Mouse (Mus musculus): ENCODE results near the gene Art3.

Gene Art3

DNA sequence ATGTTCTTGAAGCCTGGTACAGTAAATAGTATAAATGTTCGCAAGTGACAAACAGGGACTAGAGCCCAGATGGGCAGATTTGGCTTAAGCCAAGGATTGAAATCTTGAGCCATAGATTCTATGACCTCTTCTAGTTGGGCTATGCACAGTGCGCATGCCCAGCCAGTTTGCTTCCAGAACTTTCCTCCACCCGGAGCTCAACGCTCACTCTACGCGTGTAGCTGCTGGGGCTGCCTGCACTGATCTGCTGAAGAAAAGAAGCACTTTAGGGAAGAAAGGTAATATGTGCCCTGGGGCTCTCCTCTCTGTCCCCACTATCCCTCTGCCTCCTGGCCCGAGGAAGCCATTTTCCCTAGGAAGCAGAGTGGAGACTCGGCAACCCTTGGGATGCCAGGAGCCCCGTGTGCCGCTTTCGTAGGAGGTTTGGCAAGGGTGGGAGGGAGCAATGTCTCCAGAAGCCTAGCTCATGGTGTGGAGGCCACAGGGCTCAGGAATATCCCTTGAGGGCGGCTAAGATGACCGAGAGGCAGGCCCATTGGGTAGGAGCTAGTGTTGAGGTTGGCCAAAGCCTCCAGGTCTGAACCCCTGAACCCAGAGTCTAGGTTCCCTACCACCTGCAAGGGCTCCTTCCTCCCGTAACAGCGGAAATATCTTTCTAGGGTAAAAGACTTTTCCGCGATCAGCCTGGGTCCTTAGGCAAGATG is at the start of gene Art3:
TSS of gene Art3 (plus strand) at position 193 of the 704 bp plus-strand sequence.
- no peak for DNase-seq (ENCODE audit: extremely low read depth, insufficient read length, low spot score)

DNA sequence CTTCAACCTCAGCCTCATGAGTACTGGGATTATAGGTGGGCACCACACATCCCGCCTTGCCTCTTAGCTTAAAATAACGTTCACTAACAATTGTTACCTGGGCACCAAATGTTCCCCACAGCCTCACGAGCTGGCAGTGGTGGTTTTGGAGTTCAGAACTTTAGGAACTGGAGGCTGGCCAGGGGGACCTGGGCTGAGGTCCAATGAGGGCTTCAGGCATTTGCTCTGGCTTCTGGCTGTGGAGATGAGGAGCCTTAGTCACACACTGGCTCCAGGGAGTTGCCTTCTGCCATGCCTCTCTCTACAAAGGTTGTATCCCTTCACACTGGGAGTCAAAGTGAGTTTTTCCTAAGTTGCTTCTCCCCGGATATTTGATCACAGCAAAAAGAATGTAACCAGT is 49.1 kb upstream of the Art3 start:
- DNase-seq (ENCODE audit: extremely low read depth, insufficient read length, low spot score), result peak; percentile 62

DNA sequence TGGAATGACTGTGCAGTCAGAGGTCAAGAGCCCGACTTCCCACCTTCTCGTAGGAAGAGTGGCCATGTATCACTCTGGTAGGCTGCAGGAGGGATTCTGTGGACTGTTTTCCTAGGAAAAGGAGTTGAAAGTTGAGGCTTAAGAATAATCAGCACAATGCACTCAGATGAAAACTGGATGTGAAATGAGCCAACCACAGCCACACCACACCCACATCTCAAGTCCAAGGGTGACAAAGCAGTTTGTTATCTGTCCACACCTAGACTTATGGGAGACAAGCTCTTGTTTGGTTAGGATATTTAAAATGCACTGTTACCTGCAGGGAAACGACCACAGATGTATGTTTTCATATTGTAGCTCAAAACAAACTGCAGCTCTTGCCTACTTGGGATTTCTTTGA is 48.5 kb upstream of the Art3 start:
- no peak for DNase-seq (ENCODE audit: extremely low read depth, insufficient read length, low spot score)

DNA sequence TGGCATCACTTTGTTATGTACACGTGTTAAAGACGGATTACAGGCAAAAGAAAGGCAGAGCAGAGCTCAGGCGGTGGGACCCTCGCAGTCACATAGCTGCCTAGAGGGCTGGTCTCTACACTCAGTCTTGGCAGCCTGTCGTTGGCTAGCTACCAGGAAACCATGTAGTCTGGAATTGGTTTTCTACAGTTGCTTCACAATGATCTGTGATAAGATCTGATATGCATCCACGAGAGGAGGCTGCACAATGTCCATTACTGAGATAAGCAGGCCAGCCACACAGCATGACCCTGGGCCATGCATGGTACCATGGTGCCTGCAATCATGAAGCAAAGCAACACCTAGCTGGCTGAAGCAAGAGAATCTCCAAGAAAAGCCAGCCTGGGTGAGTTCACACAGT is 43.8 kb upstream of the Art3 start:
- no peak for DNase-seq (ENCODE audit: extremely low read depth, insufficient read length, low spot score)

DNA sequence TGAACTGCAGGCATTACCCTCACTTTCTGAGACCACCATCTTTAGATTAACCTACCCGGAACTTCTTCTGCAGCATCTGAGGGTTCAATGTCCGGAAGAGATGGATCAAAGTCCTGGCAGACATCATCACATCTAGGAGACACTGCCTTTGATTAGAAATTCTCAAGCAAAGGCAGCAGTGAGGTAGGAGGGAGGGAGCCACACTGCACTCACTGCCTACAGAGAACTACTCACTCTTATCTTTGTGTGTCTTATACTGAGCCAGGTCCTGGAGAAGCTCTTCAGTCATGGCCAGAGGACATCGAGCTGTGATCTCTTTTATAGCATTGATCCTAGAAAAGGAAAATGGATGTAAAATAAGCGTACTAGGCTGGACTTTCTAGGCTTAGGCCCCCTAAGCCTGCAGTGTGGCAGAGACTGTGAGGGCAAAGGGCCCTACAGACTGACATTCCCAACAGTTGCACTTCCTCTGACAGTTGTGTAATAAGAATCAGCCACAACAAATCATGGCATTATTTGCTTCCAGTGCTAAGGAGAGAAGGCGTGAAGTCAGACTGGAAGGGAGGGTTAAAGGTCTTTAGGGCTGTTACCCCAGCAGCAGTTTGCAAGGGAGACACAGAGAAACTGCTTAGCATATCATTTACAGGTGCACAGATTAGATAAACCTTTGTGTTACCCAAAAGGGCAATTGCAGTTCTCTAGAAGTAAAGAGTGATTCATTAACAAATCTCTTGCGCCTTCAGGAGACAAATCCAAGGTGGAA is 39.8 kb upstream of the Art3 start:
- DNase-seq (ENCODE audit: extremely low read depth, insufficient read length, low spot score), result no peak

DNA sequence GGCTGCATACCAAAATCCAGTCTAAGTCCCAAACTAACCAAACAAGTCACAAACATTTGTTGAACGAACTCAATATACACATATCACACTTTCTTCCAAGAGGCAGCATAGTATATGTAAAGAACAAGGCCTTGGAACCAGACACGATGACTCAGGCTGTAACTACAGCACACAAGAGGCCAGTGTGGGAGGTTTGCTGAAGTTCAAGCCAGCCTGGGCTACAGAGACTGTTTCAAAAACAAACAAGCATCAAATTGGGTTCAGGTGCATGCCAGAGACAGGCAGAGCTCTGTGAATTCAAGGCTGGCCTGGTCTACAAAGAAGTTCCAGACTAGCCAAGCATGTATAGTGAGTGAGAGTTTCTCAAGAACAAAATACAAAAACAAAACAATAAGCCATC is 37.1 kb upstream of the Art3 start:
- no peak for DNase-seq (ENCODE audit: extremely low read depth, insufficient read length, low spot score)

DNA sequence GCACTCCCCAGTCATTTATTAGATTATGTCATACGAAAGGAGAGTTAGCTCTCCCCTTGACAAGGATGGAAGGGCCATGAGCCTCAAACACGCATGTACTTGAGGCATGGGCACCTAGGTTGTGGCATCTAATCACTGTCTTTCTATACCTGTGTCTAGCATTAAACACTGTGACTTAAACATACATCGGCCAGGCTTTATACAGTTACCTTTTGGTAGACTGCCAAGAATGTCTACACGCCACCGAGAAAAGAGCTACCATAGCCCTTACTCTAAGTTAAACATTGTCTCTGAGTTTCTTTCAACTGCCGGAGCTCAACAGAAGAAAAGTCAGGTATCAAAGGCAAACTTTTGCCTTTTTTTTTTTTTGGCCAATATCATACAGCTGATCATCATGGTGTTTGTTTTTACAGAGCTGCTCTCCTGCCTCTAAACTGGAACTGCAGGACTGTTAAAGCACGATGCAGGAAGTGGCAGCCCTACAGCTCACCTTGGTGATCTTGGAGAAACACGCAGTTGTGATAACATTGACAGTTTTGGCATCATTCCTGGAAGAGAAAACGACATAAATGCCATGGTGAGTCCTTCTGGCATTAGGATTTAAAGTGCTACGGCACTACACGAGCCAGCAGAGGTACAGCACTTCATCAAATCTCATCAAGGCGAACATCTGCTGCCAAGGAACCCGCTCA is 29.3 kb upstream of the Art3 start:
- no peak for DNase-seq (ENCODE audit: extremely low read depth, insufficient read length, low spot score)

DNA sequence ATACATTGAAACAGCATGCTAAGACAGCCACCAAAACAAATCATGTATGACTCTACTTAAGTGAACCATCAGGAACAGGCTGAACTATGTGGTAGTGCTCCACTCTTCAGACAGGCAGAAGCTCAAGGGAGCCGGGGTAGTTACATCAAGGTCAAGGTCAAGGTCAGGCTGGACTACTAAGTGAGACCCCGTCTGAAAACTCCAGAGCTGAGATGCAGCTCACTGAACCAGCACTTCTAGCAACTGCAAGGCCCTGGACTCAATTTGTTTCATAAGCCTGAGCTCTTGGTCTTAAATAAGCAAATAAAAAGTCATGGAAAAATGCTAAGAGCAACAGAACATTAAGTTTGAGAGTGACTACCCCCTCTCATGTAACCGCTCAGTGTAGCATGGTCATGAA is 27.3 kb upstream of the Art3 start:
- no peak for DNase-seq (ENCODE audit: extremely low read depth, insufficient read length, low spot score)

DNA sequence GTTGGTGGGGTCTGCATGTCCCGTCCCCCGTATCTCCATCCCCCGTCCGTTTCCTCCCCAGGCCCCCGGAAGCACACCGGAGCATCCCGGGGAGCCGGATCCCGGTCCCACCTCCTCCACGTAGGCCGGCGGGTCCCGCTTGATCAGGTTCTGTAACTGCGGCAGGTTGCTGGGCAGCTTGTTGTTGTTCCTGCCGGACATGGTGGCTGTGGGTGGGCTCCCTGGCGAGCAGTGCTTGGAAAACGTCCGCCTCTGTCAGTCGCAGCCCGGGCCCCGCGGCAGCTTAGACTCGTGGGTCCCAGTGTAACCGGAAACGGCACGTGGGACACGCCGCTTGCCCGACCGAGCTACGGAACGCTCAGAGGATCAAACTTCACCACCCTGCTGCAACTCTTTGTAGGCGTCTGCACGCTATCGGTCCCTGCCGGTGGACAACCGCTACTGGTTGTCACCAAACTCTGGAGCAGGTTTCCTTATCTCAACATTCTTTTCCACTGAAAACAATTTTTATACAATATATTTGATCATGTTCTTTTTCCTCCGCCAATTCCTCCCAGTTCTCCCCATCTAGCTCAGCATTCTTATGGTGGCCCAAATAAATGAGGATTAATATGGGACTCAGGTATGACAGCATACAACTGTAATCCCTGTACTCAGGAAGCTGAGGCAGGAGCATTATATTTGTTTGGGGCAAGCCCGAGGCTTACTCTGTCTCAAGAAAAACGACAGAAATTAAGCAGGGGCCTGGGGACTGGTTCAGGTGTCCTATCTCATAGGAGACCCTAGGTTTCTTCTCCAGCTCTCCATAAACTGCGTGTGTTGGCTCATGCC is 21.7 kb upstream of the Art3 start, which contains the start of gene Sdad1:
TSS of gene Sdad1 (minus strand) at position 799 of the 831 bp plus-strand sequence.
- peak; percentile 88 for DNase-seq (ENCODE audit: extremely low read depth, insufficient read length, low spot score)

DNA sequence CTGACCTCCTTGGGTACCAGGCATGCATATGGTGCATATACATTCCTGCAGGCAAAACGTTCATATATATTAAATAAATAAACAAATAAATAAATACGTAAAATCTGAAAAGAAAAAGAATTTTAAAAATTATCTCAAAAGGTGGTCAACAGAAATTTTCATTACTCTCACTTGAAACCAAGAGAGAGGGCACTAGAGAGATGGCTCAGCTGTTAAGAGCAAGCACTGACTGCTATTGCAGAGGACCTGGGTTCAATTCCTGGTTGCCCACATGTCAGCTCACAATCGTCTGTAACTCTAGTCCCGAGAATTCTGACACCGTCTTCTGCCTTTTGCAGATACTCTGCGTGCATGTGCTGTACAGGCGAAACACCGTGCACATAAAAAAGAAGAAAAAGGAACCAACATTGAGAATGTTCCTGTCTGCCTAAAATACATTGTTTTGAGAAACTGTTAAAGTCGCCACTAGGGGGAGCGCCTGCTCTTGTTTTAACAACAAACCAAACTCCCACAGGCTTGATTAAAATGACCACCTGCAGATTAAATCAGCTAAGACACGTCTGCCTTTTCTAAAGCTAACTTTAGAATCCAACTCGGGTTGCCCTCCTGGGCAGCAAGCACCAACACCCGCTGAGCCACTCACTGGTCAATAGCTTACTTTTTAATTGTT is 19.4 kb upstream of the Art3 start:
- DNase-seq (ENCODE audit: extremely low read depth, insufficient read length, low spot score), result no peak

DNA sequence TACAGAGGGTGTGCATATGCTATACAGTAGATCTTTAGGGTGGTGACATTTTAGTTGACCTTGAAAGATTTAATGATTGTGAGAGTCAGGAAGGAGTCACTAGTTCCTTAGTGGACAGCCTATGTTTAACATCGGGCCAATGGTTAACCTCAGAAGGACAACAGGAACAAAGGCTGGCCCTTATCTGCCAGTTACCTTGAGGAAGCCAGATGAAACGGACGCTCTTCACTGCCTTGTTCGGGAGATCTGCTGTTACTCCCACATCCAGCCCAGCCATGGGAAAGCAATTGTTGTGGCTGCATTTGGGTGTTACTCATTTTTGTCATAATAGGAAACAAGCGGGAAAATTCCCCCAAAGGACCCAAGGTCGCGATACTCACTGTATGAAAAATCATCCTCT is 17.9 kb upstream of the Art3 start:
- DNase-seq (ENCODE audit: extremely low read depth, insufficient read length, low spot score), result no peak

DNA sequence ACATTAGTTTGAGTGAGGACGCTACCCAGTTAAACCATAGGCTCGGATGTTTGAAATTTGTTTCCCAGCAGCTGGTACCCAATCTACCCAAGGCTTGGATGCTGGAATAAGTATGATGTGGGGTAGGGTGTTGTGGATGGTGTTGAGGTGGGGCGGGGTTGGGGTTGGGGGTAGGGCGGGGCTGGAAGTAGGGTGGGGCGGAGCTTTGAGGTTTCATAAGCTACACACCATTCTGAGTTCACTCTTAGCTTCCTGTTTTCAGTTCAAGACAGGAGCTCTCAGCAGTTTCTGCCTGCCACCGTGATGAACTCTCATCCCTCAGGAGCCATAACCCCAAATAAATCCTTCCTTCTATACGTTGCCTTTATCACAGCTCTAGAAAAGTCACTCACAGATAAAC is 13.5 kb upstream of the Art3 start:
- DNase-seq (ENCODE audit: extremely low read depth, insufficient read length, low spot score), result no peak

DNA sequence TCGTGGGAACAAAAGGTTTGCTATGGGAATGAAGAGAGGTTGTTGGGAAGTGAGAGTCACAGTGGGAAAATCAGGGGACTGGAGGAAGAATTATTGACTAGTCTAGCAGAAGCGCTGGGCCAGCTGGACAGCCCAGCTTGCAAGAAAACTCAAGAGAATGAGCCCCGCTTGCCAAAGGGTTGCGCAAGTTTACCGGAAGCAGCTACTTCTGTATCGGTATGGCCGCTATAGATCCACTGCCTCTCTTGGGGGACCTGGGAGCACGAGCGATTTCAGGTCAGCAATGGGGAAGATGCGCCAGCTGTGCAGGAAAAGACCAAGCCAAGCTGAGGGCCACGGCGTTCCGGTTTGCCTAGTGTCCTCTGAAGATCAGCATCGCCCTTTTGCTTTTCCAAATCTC is 13.0 kb upstream of the Art3 start:
- no peak for DNase-seq (ENCODE audit: extremely low read depth, insufficient read length, low spot score)

DNA sequence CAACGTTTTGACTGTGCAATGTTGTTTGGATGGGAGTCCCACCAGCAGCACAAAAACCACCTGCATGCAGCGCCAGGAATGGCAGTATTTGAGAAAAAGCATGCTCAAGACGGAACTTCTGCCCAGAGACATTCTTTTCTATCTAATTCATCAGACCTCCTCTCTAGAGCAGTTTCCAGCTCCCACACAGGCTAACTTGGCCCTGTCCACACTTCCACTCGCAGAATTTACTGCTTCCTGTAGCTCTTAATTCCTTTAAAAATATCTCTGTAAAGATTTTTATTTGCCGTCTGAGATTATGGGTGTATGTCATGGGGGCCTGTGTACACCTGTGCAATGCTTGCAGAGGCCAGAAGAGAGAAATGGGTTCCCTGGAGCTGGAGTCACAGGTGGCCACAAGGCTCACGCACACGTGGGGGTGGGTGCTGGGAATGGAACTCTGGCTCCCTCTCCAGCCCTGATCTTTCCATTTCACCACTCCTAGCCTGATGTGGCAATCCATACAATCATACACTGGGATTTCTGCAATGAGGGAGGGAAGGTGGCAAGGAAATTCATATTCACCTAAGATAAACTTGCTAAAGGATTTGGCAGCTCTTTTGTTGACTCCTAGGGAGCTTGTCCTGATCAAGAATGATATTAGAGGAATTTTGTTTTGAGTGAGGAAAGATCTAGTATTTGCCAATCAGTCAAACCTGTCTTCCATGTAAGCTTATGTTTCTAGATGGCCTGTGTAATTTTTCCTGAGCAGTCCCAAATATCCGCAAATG is 9.8 kb upstream of the Art3 start:
- no peak for DNase-seq (ENCODE audit: extremely low read depth, insufficient read length, low spot score)

DNA sequence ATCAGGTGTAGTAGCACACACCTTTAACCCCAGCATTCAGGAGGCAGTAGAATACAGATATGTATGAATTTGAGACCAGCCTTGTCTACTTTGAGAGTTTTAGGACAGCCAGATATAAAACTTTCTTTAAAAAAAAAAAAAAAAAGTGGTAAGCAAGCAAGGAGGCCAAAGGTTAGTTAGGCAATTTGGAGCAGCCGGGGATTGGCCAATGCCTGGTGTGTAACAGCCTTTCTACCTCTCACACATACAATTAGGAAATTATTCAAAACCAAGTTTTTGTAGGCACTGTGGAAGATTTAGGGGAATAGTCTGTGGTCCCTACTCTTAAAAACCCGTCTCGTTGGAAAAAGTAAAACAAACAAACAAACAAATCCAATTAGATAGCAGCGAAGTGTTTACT is 9.0 kb upstream of the Art3 start:
- DNase-seq (ENCODE audit: extremely low read depth, insufficient read length, low spot score), result no peak

DNA sequence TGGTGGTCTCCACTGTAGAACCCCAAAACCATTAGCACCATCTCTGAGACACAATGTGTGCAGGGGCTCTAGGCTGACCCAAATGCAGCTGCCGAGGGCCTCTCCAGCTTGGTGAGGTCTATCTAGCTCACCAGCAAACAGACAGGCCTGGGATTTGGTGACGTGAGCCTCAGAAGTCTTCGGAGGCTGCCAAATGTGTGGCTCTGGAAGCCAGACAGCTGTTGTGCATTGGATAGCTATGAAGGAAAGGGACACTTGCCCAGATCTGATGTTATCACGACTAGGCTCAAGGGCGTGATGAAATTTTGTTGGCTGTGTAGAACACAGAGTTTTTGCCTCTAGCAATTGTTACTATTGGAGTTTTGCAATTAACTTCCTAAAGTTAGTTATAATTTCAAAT is 8.4 kb upstream of the Art3 start:
- no peak for DNase-seq (ENCODE audit: extremely low read depth, insufficient read length, low spot score)

DNA sequence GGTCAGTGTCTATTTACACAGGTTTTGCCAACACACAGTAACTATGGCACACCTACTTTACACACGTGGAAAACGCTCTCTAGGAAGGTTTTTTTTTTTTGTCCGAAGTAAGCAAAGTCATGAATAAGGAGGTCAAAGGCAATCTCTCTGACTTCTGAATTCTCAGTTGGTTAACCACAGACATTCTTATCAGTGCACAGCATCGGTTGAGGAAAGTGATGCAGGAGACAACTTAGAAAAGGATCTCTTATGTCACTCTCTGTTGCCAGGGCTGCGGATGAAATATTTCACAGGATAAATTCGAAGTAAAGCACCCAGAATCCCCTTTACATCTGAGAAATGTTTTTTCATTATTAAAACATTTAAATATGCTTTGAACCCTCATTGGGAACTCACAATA is 4.3 kb upstream of the Art3 start:
- no peak for DNase-seq (ENCODE audit: extremely low read depth, insufficient read length, low spot score)

DNA sequence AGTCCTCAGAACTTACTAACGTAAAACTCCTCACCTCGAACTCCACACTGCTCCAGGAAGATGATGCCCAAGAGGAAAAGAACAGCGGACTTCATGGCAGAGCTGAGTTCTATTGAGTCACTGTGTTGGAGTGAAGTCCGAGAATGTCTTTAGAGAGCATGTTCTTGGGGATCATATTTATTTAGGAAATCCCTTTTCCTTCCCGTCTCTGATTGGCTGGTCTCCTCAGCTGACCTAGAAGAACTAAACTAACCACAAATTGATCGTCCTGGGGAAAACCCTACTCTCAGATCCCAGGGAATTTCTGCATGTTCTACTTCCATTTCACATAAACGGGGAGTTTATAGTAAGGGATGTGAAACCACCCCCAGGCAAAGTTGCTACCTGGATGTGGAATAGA is 3.7 kb upstream of the Art3 start, which contains the start of gene Cxcl9:
TSS of gene Cxcl9 (minus strand) at position 151 of the 400 bp plus-strand sequence.
- no peak for DNase-seq (ENCODE audit: extremely low read depth, insufficient read length, low spot score)

DNA sequence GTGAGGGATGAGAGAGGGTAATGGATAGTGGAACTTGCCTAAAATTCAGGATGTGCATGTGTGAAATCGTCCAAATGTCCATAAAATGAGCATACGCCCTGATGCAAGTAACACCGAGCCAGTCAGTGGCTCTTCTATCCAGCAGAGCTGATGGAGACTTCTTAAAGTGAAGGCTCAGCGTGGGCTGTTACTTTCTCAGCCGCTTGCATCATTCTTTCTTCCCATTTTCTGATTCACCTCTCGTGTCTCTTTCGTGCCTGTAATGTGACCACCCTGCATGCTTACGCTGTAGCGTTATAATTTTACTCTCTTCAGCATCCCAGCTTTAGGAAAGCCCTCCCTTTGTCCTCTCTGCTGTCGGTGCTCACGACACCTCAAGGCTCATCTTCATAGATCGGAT is 505 bp upstream of the Art3 start:
- no peak for DNase-seq (ENCODE audit: extremely low read depth, insufficient read length, low spot score)
